Mouse (Mus musculus) myocyte (in vitro differentiated cells): ENCODE measurements at regions not wholly inside any gene's neighbourhood (a gene's known extent, or its start where the extent isn't known, plus 50 kb on each side); places are given as distances from the start of the nearest gene placed in this dataset.

Experiments
- E2F4 ChIP-seq: IDR thresholded peaks from one replicate; pipeline ENCODE4 v1.6.1; 2011; ENCODE audit warnings: mild to moderate bottlenecking, control low read depth, moderate library complexity; ENCODE audit not compliant: insufficient read depth
- MAX ChIP-seq: IDR thresholded peaks from one replicate; pipeline ENCODE4 v1.6.1; 2011; ENCODE audit warnings: low read depth, mild to moderate bottlenecking, control low read depth
- MYOD1 ChIP-seq, 3 experiments: IDR thresholded peaks; one replicate each; pipeline ENCODE4 v1.6.1; 2011; ENCODE audit warnings: control low read depth in 2 of 3, low read depth in 2 of 3, mild to moderate bottlenecking in 2 of 3, moderate library complexity in 1 of 3; ENCODE audit not compliant: insufficient read length in 2 of 3, control insufficient read depth in 1 of 3
- POLR2A ChIP-seq: IDR thresholded peaks from one replicate; pipeline ENCODE4 v1.6.1; 2011; ENCODE audit warnings: low read depth, mild to moderate bottlenecking, control low read depth, moderate library complexity; ENCODE audit not compliant: insufficient read length
- SRF ChIP-seq: IDR thresholded peaks from one replicate; pipeline ENCODE4 v1.6.1; 2011; ENCODE audit warnings: low read depth; ENCODE audit not compliant: control insufficient read depth, insufficient read length
- TCF12 ChIP-seq: IDR thresholded peaks from one replicate; pipeline ENCODE4 v1.6.1; 2011; ENCODE audit warnings: mild to moderate bottlenecking, control low read depth; ENCODE audit not compliant: poor library complexity, insufficient read depth, severe bottlenecking
- USF1 ChIP-seq: IDR thresholded peaks from one replicate; pipeline ENCODE4 v1.6.1; 2011; ENCODE audit warnings: low read depth, mild to moderate bottlenecking, control low read depth, moderate library complexity

- TF ChIP-seq POLR2A (no peak), MAX (no peak), E2F4 (no peak), USF1 (no peak), MYOD1 (IDR thresholded peaks at IDR 0.05; ENCODE audit: control insufficient read depth in 1 of 3, insufficient read length in 2 of 3, low read depth in 2 of 3) (no peak), TCF12 (no peak), SRF (no peak)
Measured at GRCm38 (mm10) chr10:111893941-111894340, 78.5 kb upstream of the Krr1 start.
